Mouse (Mus musculus): Measurements from ENCODE around the gene Unc5cl.

Gene Unc5cl

DNA sequence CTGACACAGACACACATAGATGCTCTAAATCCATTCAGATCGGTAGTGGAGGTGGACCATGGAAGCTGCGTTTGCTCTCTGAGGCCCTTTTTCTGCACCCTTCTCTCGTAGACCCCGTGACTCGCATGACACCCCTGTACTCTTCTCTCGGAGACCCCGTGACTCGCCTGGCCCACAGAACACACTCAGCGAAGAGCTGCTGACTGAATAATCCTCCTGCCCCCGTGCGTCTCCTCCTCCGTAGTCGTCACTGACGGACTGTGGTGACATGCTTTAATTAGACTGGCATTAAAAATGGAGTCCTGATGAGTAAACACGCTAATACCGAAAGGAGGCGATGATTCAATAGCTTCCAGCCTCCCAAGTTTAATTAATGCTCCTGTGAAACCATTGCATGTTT lies 84.6 kb downstream of the Unc5cl start:
- no peak for DNase-seq (ENCODE audit: low spot score)

DNA sequence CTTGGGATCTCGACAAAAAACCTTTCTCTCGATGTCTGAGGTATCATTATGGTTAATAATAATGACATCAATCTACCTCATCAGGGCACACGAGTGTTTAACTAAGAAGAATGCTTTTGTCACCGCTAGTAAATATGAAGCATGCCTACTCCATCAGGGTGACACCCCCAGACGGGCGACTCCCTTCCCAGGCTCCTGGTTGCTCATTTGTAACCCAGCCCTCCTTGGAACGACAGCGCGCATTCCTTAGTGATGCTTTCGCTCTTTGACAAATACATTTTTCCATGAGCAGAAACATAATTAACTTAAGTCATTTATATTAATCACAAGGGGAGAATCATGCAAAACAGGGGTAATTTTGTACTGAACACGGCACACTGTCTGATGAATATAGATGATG lies 88.0 kb downstream of the Unc5cl start:
- DNase-seq (ENCODE audit: low spot score): no peak

- DNase-seq (ENCODE audit: low spot score): no peak
Observed at GRCm38 (mm10) chr17:48543301-48543765, 88.6 kb downstream of the Unc5cl start.

GRCm38 (mm10) chr17:48544722-48545121 lies 90.0 kb downstream of the Unc5cl start:
- no peak for DNase-seq (ENCODE audit: low spot score)

DNA sequence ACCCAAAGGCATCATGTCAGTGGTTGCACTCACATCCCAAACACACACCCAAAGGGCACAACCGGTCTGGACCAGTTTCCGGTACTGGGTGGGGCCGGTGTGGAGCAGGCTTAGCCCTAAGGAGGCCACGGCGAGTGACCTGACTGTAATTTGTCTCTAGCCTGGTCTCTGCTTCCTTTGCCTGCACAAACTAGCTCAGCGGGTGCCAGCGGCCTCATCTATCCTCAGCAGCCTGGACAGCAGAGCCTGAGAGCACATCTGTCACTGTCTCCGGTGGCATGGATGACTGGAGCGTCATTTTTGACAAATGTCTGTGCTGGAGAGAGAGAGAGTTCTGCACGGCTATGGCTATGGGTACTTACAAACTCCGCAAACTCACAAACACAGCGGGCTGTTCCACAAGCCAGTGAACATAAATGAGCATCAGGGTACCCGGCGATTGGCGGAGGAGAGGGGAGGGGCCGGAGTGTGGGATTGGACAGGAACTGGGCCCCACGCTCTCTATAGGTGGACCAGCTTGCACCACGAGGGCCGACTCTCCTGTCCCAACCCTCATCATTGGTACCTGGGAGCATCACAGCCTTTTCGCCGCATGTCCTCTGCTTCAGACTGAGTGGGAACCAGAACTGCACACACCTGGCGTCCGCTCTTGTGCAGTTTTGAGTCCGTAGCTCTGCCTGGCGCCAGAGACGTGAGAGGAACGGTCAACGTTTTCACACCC lies 90.7 kb downstream of the Unc5cl start:
- DNase-seq (ENCODE audit: low spot score): no peak

- no peak for DNase-seq (ENCODE audit: low spot score)
Observed at GRCm38 (mm10) chr17:48546036-48546435, 91.3 kb downstream of the Unc5cl start.

- no peak for DNase-seq (ENCODE audit: low spot score)
Observed at GRCm38 (mm10) chr17:48547668-48548067, 93.0 kb downstream of the Unc5cl start.

DNA sequence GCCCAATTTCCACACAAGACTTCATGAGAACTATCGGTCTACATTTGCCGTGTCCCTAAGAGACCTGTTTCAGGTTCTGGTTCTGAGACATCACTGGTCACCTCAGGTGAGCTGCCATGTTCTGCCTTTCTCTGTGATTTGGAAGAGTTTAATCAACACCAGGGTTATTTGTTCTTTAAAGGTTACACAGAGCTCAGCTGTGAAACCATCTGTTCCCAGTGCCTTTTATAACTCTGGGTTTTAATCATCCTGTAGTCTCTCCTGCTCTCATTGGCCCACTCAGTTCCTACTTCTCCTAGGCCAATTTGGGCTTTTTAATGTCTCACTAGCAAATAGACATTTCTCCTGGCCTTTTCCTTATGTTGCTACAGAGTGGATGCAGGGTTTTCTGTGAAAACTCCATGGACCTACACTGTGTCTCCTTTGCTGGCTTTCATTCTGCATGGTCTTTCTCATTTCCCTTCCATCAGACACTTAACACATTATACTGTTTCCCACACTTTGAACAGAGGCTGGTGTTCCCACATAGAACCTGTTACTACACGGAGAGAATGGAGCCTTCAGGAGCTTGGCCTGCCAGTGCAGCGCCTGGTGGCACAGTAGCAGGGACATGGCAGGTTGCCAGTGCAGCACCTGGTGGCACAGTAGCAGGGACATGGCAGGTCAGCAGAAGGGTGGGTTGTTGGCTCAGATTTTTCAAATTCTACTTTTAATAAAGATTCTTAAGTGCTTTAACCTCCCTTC lies 97.3 kb downstream of the Unc5cl start:
- DNase-seq (ENCODE audit: low spot score): no peak

- DNase-seq (ENCODE audit: low spot score): no peak
Observed at GRCm38 (mm10) chr17:48552532-48552915, 97.8 kb downstream of the Unc5cl start.

DNA sequence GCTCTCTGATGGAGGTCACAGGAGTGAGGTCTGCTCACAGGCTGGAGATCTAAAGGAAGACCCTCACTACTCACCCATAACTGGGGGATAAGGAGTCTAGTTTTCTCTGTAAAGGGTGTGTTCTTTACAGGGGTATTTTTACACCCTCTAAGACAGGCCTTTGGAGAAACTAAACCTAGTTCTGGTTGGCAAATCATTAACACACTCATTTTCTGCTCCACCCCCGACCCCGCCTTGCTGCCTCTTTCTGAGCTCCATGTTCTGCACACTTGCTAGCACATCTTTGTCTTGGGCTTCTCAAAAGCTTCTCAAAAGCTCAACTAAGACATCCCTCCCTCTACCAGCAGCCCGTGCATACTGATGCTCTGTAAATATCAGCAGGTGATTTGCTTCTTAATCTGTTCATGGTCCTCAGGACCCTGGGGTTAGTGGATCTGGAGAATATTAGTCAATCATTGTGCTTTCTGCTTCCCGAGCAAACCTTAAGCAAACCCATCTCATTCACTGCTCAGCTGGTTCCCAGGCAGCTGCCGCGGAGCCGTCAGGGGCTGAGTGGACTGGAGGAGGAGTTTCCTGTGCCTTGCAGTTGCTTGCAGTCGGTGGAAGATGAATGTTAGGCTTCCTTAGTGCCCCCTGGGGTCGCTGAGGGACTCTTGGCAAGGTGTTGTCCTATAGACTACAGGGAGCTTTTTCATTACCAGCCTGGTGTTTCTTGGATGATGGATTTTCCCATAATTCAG lies 101.7 kb downstream of the Unc5cl start:
- DNase-seq (ENCODE audit: low spot score): no peak

GRCm38 (mm10) chr17:48557823-48558715 lies 103.4 kb downstream of the Unc5cl start:
- no peak for DNase-seq (ENCODE audit: low spot score)

GRCm38 (mm10) chr17:48564931-48565330 lies 110.2 kb downstream of the Unc5cl start:
- no peak for DNase-seq (ENCODE audit: low spot score)

DNA sequence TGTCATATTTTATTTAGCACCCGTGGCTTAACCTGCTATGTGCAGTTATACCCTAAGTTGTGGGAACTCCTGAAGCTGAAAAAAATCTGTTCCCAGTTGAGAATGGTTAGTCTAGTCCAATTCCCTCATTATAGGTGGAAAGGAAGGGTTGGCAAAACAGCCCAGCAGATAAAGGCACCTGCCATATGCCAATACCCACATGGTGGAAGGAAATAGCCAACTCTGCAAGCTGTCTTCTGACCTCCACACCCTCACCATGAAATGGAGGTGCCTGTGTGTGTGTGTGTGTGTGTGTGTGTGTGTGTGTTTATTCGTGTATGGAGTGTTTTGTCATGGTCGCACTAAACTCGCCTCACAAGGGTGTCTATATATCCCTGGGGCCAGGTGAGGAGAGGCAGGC lies 115.0 kb downstream of the Unc5cl start:
- DNase-seq (ENCODE audit: low spot score): no peak

DNA sequence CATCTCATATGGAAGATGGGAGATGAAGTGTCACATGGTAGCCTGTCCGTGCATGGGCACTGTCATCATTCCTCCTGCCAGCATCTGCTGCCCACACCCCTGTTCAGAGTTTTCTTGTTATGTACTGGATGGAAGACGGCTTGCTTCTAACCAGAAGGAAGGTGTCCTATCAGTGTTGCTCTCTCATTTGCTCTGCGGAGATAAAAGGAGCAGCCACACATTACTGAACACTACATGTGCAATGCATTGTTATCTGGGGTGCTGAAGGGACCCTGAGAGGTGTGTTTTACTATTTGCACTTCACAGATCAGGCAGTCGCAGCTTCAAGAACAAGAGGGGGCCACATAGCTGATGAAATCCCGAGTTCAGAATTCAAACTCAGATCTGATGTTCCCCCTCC lies 126.5 kb downstream of the Unc5cl start:
- DNase-seq (ENCODE audit: low spot score): no peak

DNA sequence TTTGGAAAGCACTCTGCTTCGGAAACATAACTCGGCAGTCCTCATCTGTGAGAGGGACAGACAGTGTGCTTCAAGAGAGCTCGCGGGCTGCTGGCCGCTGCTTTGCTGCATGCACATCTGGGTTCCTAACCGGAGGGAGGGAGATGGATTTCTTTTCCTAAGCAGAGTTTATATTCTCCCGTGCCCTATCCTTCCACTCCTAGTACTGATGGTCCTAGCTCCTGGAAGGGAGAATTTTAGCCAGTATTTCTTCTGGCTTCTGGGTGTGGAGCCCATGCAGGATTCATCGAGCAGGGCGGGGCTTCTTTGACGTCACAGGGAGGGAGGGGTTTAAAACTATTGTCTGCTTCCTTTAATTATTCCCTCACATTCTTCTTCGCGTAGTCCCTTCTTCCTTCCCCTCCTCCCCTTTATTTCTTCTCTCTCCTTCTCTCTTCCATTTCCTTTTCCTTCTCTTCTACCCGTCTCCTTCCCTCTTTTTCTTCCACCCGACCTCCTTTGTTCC lies 127.8 kb downstream of the Unc5cl start:
- DNase-seq (ENCODE audit: low spot score): no peak

GRCm38 (mm10) chr17:48583401-48583800 lies 128.7 kb downstream of the Unc5cl start:
- no peak for DNase-seq (ENCODE audit: low spot score)

DNA sequence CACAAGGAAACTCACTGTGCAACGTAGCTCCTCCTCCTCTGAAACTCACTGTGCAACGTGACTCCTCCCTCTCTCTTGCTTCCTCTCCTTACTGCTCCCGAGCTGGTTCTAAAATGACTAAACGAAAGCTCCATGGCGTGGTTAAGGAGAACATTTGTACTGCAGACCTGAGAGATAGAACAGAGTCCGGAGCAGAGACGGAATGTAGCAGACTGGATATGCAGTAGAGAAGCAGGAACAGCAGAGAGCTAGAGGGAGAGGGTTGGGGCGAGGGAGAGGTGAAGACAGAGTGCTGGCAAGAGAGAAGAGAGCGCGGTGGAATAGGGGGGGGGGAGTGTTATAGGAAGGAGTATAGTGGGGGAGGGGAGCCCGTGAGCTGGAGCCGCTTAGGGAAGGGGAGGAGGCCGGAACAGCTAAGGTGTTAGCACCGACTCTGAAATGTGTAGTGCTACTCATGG lies 131.2 kb downstream of the Unc5cl start:
- no peak for DNase-seq (ENCODE audit: low spot score)

- DNase-seq (ENCODE audit: low spot score): no peak
Observed at GRCm38 (mm10) chr17:48588674-48589073, 134.0 kb downstream of the Unc5cl start.

Measured in MN1 (cell line).